ENCODE assay signal across 19 mouse cellular contexts in genomic region chr11:57614502-57614901, GRCm38 (mm10). TPM values are rescaled to one million over a fixed set of nuclear protein-coding genes. Genes with fewer than 3 reads are reported as not detected.
DNase-seq lines count a peak whose midpoint lies in the region; ATAC-seq and TF ChIP-seq lines count a peak whose summit lies in the region.
"Had no signal": no experiment of that assay in that cellular context is flagged by ENCODE, and none has a peak within 500 bp of the region (broad histone marks: within the 10 kb centered on the region; RNA-seq: fewer than 3 reads in every experiment).

No protein-coding gene starts in this region.

- WGBS in lung, embryonic 16.5 days = 67% methylated on average over 9 of the region's 9 CpGs
- WGBS in lung, adult 2 months = 63% methylated on average over 9 of the region's 9 CpGs

- no peak for TF ChIP-seq CTCF in lung, adult 2 months (IDR thresholded peaks at IDR 0.05; ENCODE audit: insufficient read depth, low read length)

- H3K4me2 ChIP-seq in lung, embryonic 16.5 days (ENCODE audit: low read depth, low read length) = no peak overlapping the region
- H3K4me2 ChIP-seq: embryonic facial prominence, embryonic 12.5 days; forebrain, embryonic 13.5 days; forebrain, embryonic 15.5 days had no signal

- TF ChIP-seq POLR2A in lung, adult 2 months (IDR thresholded peaks at IDR 0.05; ENCODE audit: borderline replicate concordance, extremely low read depth, low read depth, low read length) = no peak

- H3K4me3 ChIP-seq in lung, embryonic 16.5 days (ENCODE audit: low read length) = no peak overlapping the region
- H3K4me3 ChIP-seq in lung, adult 2 months (replicated peaks; ENCODE audit: extremely low read depth, low read depth, low read length) = no peak overlapping the region
- H3K4me3 ChIP-seq: embryonic facial prominence, embryonic 10.5 days; embryonic facial prominence, embryonic 12.5 days; forebrain, embryonic 13.5 days; forebrain, embryonic 15.5 days had no signal

- no peak for DNase-seq in lung, postnatal 14 days
- peak; percentile 25 for DNase-seq in lung, postnatal 25 days (ENCODE audit: low spot score)
- no peak for DNase-seq in lung, adult 2 months
- DNase-seq in lung, postnatal 36 days = peak; percentile 25
- peak; percentile 33 for DNase-seq in naive thymus-derived CD4-positive, alpha-beta T cell, adult 2 months (ENCODE audit: low read depth)
- DNase-seq in left cerebral cortex, adult 18-20 months (ENCODE audit: low spot score in 2 of 2) = no peak
- DNase-seq: adrenal gland, adult 8-10 months; adrenal gland, postnatal 14 days; adrenal gland, postnatal 36 days; cerebellum, adult 11-12 months; cerebellum, adult 2 months; cerebellum, adult 9-10 months; cerebellum, postnatal 10 days; cerebellum, postnatal 25 days had no signal

- no peaks in the 10 kb centered on the region for H3K9me3 ChIP-seq in lung, embryonic 16.5 days (ENCODE audit: control insufficient read depth, low read length)
- H3K9me3 ChIP-seq: embryonic facial prominence, embryonic 10.5 days; embryonic facial prominence, embryonic 12.5 days; forebrain, embryonic 13.5 days; forebrain, embryonic 15.5 days had no signal

- peaks cover 2% of the 10 kb centered on the region; the same call in 1 of the 2 replicates for H3K27me3 ChIP-seq in lung, embryonic 16.5 days (ENCODE audit: control insufficient read depth, insufficient read depth, low read depth, low read length)
- H3K27me3 ChIP-seq: embryonic facial prominence, embryonic 12.5 days; forebrain, embryonic 15.5 days had no signal

- no peak for ATAC-seq in lung, embryonic 16.5 days (ENCODE audit: low read depth)
- ATAC-seq: forebrain, embryonic 13.5 days; forebrain, embryonic 15.5 days had no signal

- no peak overlapping the region for H3K9ac ChIP-seq in lung, embryonic 16.5 days (ENCODE audit: low read length)
- H3K9ac ChIP-seq: embryonic facial prominence, embryonic 12.5 days; forebrain, embryonic 13.5 days; forebrain, embryonic 15.5 days had no signal

- H3K27ac ChIP-seq in lung, embryonic 16.5 days (ENCODE audit: low read length) = peak overlapping the region; percentile 41
- H3K27ac ChIP-seq: embryonic facial prominence, embryonic 10.5 days; embryonic facial prominence, embryonic 12.5 days; forebrain, embryonic 13.5 days; forebrain, embryonic 15.5 days had no signal

- H3K36me3 ChIP-seq in lung, embryonic 16.5 days (ENCODE audit: control insufficient read depth, insufficient read depth, low read length) = no peaks in the 10 kb centered on the region
- H3K36me3 ChIP-seq: embryonic facial prominence, embryonic 10.5 days; embryonic facial prominence, embryonic 12.5 days; forebrain, embryonic 15.5 days had no signal

- 0 out of 2 replicates have a peak, but pooled peaks cover 3% of the 10 kb centered on the region for H3K4me1 ChIP-seq in lung, embryonic 16.5 days (replicated peaks; ENCODE audit: control insufficient read depth, insufficient read depth, low read length)
- no peaks in the 10 kb centered on the region; the same call in 1 of the 2 replicates for H3K4me1 ChIP-seq in lung, adult 2 months (ENCODE audit: control insufficient read depth, insufficient read depth, low read length)

RNA-seq across cellular contexts. Expression of gene Galnt10, which starts 30.7 kb away (rescaled TPM):
- 12.4 and 12.8 TPM in 2 replicates for polyA plus RNA-seq in lung, embryonic 16.5 days (2015; fragmentation: Nextera tagmentation; extraction: Ambion mirVana)
- polyA plus RNA-seq in lung, adult 2 months (2012; rRNA removed) = 6.4 and 8.1 TPM in 2 replicates
- 1 to 10 TPM; 6.4 to 6.6 TPM for total RNA-seq in left cerebral cortex, adult 18-20 months (2021)

Comparison
In these comparisons a context has a peak if more than half of its experiments do, and no peak if none do; other contexts are left out.
1. DNase-seq: peak in lung, postnatal 25 days (single experiment), lung, postnatal 36 days (single experiment) and naive thymus-derived CD4-positive, alpha-beta T cell, adult 2 months (single experiment); none in lung, postnatal 14 days (single experiment), lung, adult 2 months (single experiment) and left cerebral cortex, adult 18-20 months (0 of 2).